Mouse (Mus musculus) brain, embryonic 18.5 days (tissue): Measurements from ENCODE around the gene Tomm40.

Experiments used
- DNase-seq: peaks from one replicate; pipeline ENCODE4 v3.0.0-alpha.2; 2012; ENCODE audit warnings: low read depth, low spot score

Gene Tomm40

DNA sequence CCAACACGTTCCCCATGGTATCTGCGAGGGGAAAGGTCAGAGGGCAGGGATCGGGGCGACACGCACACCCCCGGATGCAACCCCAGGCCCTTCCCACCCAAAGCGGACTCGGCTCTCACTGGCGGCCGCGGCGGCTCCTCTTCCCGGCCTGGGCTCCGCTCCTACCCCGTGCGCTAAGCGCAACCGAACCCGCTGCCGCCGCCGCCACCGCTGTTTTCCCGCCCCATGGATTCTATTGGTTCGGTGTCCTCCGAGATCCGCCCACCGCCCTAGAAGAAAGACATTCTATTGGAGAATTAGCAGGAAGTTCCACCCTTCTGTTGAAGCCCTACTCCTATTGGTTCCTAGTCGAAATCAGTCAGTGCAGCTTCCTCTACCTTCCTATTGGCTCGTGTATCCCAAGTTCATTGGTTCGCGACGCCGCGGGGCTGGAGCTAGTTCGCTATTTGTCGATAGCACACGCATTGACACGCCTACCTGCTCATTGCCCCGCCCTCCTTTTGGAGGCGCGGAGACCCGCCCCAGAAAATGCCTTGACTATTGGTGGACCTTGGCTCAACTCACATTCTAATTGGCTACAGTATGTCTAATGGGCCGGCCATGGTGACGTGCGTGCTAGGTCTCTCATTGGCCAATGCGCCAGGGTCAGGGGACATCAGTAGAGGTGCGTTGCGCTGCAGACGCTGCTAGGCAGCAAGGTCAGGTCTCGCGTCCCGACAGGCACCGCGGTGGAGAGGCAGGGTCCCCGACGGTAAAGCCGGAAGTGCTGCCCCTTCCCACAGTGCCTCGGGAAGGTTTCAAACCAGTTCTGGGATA lies at the start of gene Tomm40:
Gene Tomm40, minus strand, starts transcription at position 200 of the 816 bp plus-strand sequence.
- DNase-seq: peak; percentile 100

DNA sequence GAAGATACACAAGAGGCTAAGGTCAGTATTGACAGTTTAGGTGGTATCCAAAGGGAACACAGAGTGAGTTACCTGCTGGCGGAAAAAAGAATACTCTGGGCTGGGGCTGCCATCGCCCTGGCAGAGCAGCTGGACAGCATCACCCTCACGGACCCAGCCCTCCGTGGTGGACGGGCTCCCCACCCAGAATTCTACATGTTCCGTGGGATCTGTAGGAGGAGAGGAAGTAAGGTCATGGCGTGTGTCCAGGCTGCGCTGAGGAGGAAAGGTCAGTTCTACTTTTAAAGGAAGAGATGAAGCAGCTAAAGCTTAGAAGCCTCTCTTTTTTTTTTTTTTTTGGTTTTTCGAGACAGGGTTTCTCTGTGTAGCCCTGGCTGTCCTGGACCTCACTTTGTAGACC lies 49.3 kb upstream of the Tomm40 start:
- DNase-seq: no peak

DNA sequence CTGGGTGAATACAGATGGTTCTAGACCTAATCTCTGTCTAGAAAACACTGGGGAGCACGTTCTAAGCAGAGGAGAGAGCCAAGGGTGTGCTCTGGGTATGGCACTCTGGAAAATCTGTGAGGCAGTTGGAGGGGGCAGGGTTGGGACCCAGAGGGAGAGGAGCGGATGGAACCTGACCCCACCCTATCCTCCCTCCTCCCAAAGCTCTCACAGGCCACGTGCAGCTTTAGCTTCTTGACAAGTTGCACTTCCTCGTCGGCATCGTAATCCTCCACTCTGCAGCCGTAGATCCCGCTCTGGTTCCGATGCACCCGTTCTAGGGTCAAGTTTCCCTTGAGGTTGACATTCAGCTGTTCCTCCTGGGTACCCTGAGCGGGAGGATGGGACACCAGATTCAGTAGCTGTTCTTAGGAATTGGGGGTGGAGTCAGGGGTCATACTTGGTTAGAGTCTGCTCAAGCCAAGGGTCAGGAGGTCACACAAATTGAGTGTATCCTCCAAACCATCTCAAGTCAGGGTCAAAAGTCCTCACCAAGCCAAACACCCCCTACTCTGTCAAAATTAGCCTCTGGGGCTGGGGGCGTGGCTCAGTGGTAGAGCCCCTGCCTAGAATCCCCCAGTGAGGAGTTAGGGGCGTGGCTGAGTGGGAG lies 48.7 kb upstream of the Tomm40 start:
- no peak for DNase-seq

DNA sequence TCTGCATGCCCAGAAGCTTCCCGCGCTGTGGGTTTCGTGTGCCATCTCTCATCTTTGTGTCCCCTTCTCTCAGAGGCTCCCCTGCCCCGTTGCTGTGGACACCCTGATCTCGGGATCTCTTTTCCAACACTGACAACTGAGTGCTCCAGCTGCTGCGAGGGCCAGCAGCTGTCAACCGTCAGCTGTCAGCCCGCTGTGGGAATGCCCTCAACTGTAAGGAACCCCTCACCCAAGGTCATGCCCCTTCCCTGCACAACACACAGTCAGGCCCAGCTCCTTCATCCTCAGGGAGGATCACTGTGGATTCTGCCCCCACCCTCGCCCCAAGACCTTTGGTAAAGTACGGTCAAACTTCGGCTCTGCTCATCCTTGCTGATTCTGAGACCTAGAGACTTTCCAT lies 47.0 kb upstream of the Tomm40 start:
- no peak for DNase-seq

DNA sequence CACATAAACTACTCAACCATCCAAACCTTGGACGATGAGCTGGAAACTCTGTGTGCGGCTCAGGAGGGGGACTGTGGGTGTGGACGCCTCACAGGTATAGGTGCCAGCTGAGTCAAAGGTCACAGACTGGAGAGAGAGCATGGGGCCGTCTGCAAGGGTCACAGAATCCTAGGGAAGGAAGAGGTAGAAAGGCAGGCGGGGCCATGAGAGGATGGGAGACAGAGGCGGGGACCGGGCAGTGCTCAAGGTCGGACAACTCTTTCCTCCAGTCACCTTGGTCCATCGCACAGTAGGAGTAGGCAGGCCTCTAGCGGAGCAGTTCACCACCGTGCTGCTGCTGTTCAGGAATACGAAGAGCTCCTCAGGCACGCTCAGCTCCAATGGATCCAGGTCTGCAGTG lies 44.8 kb upstream of the Tomm40 start:
- DNase-seq: no peak

DNA sequence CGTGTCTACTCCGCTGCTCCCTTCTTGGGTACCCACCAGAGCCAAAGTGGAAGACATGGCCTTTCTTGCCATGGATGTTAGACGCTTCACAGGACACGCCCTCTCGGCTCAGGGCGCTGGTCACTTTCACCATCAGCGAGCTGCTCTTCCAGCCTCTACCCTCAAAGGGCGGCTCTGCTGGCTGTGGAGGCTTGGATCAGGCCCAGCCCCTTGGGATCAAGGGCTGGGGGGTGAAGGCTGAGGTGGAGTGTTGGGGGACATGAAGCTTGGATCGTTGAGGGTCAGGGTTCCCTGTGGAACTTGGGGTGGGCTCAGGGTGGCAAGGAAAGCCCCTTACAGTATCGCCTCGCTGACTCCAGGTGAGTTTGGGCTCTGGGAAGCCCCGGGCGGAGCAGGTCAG lies 43.4 kb upstream of the Tomm40 start:
- no peak for DNase-seq

DNA sequence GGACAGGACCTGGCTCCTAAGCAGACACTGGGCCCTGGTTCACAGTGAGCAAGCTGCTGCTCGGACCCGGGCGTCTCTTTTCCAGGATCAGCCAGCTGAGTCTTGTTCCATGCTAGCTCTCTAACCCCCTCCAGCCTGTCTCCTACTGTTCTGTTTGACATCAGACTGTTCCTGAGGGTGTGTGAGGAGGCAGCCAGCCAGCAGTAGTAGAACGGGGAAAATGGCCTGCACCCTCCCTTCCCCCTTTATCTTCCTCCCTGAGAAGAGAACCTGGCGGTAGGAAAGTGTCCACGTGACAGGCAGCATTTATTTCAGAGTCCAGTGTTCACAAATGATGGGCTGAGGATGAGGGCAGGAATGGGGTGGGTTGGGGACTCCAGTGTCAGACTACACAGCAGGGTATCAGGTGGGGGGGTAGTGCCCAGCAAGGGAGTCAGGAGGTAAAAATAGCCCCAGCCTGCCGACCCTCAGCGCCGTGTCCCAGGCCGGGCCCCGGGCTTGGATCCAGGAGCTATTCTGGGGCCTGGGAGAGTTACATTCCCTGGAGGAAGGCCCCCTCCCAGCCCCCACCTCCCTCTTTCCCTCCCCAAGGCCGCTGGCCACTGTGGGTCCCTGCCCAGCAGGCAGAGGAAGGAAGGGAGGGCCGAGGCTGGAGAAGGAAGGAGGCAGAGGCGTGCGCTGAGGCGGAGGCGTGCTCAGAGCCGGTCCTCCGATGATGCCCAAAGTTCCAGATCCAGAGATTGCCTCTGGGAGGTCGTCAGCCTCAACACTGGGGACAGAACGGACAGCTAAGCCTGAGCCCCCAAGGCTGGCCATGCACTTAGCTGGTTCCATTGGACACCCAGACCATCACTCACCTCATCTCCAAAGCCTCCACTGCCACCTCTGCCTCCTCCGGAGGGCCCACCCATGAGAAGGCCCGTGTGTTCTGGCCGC lies 40.9 kb upstream of the Tomm40 start:
- no peak for DNase-seq

DNA sequence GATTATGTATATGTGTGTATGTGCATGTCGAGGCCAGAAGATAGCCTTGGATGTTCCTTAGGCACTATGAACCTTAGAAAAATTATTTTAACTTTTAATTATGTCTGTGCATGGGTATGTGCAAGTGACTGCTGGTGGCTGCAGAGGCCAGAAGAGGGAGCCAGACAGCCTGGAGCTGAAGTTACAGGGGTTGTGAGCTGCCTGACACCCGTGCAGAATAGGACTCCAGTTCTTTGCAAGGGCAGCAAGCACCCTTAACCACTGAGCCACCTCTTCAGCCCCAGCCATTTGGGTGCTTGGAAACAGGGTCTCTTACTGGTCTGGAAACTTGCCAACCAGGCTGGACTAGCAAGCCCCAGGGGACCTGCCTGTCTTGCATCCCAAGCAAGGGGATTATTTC lies 39.8 kb upstream of the Tomm40 start:
- no peak for DNase-seq

DNA sequence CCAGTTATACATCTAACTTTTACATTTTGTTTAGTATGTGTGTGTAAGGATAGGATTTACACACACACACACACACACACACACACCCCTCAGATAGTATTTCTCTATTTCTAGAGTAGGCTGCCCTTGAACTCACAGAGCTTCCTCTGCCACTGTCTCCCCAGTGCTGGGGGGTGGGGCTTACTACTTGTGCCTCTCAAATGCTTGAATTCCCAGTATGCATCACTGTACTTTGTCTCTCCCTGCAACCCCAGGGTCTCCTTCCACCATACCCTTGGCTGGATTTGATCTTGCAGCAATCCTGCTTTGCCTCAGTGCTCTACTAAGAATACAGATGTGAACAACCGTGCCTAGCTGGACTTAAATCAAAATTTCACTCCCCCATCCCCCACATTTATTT lies 38.8 kb upstream of the Tomm40 start:
- no peak for DNase-seq

DNA sequence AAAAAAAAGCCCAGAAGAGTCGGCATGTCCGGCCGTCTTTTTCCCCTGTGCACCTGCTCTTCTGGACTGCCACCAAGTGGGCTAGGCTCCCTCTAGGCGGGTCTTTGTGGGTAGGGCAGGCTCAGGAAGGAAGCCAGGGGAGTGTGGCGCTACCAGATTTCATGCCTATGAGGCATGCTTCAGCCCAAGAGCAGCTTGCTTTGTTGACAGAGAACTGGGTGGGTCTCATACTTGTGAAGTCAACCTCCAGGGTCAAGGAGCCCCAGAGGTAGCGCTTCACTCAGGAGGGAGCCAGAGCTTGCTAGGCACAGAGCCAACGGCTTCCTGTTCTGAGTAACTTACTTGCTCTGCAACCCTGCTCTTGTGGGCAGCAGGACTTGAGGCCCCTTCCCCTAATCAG lies 38.3 kb upstream of the Tomm40 start:
- DNase-seq: no peak

DNA sequence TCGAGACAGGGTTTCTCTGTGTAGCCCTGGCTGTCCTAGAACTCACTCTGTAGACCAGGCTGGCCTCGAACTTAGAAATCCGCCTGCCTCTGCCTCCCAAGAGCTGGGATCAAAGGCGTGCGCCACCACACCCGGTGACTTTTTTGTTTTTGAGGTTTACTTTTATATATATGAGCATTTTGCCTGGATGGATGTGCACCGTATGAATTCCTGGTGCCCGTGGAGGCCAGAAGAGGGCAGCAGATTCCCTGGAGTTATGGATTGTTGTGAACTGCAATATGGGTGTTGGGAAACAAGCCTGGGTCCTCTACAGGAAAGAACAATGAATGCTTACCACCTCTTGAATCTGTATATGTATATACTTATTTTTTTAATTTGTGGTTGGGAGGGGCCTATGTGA lies 37.4 kb upstream of the Tomm40 start:
- no peak for DNase-seq

DNA sequence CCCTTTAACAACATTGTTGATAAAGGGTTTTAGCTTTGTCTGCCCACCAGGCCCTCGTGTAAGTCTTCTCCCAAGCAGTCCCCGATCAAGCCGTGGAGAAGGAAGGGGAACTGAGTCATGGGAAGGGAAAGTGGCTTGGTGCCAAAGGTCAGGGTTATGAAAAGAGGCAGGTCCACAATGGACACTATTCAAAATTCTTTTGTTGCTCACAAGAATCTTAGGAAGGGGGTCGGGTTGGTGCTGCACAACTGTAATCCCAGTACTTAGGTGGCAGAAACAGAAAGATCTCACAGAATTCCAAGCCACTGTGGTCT lies 35.8 kb upstream of the Tomm40 start:
- no peak for DNase-seq

DNA sequence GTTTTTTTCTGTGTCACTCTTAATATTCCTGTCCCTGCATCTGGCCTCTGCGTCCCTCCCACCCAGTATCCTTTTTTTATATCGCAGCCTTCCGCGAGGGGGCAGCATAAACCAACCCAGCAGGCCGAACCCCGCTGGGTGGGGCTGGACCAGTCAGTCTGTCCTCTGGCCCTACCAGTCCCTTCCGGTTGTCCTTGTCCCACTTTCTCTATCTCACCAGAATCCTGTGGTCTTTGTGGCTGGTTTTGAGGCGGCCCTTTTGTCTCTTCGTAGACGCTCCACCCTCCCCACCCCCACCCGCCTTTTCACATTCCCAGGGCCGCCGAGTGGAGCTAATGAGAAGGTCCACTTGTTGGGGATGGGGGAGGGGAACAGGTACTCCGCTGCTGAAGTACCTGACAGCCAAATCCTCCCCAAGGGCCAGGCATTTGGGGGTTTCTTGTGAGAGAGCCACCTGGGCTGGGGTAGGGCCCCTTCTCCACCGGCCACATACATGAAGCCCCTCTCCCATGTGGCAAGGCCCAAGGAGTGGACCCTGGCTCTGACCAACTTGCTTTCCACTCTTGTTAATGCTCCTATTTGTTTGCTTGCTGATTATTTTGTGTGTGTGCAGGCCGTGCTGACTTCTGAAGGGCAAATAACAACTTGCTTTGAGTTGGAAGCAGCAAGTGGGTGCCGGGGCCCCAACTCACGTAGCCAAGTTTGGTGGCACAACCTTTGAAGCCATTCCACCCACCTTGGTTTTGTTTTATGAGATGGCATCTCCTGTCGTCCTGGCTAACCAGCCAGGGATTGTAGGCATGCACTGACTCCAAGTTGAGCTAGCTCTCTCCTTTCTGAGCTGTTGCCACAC lies 35.2 kb upstream of the Tomm40 start, which contains the start of gene Nectin2:
Gene Nectin2, minus strand, starts transcription at position 267 of the 853 bp plus-strand sequence.
- peak; percentile 65 for DNase-seq

DNA sequence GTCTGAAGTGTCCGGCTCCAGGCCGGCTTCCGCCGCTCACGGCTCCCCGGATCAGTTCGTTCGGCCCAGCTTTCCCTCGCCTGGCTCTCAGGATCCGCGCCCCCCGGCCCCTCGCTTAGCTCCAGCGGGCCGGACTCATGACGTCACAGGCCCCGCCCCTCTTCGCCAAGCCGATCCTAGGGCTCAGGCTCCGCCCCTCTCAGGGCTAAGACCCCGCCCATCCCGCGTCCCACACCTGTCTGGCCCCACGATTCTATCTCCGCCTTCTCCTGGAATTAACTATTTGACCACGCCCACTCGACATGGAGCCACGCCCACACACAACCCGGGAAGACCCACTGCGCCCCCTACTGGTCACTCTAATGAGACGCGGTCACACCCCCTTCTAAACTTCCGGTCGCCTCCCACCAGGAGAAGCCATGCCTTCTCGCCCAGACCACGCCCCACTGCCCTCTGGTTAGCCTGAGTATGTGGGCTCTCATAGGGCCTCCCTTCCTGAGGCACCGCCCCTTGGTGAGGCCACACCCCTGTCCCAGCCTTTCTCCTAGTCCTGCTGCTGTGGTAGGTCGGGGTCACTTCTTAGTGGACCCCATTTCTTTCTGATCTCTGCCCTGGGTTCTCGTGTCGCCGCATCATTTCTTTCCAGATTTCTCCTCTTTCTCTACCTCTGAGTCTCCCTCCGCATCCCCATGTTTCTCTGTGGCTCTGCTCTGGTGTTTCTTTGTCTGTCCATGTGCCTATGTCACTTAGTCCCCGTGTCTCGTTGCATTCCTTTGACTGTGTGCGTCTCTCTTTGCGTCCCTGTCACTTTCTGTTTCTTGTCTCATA lies 34.4 kb upstream of the Tomm40 start:
- DNase-seq: peak; percentile 91

DNA sequence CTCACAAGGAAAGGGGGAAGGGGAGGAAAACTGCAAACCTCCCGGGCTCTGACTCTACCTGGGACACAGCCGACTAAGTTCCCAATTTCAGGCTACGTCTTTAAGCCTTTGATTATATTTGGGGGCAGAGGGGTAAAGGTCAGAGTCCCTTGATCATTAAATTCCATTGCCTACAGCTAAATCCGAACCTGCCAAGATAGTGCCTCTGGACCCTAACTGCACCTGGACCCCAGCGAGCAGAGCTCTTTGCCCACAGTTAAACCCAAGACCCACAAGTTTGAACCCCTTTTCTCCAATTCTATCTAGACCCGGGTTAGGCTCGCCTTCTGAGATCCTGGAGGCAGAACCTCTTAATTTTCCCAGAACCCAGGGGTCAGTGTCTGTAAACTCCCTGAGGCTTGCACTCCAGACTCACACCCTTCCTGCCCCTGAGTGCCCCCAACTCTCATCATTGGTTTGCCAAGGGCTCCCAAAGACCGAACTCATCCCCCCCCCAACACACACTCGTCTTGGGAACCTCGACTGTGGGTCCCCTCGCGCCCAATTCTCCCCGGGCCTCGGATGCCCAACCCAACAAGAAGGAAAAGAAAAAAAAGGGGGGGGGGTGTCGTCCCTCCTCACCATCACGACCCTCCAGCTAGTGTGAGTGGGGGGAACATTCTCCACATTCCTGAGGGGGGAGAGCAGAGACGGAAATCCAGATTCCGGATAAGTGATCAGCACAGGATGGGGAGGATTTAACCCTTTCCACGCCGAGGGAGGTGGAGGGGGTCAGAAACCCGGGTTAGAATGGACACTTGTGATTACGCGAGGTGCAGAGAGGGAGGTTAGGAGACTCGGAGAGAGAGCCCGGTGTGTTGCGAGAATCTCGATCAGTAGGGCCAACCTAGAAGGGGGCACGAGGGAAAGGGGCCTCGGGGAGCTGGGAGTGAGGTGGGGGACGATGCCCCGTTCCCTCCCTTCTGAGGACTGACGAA lies 33.3 kb upstream of the Tomm40 start:
- no peak for DNase-seq

DNA sequence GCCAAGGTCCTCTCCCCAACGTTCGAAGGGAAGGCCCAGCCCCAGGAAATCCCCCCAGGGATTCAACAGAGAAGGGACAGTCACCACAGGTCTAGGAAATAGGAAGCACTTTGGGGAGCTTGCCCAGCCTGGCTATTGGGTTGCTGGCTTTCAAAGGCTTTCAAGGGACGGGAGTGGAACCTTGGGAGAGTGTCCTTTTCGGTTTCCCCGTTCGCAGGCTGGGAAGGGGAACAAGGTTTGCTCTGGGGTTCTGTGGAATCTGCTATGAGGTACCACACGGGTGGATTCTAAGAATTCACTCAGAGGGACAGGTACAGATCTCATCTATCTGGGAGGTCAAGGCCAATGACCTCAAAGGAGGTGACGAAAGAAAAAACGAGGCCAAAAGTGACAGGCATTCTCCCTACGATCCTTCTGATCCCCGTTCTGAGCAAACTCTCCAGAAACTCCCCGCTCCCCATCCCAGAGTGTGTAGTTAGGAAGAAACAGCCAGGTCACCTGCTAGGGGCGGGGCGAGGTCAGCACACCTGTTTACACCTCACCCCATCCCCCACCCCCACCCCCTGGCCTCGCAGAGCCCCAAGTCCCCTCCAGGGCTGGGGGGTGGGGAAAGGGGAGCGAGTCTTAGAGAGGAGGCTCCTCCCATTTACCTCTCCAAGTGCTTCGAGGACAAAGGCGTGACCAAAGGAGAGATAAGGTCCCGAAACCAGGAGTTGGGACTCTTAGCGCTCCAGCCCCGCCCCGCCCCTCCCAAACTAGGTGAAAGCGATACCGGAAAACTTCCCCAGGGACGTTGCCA lies 32.4 kb upstream of the Tomm40 start:
- no peak for DNase-seq

DNA sequence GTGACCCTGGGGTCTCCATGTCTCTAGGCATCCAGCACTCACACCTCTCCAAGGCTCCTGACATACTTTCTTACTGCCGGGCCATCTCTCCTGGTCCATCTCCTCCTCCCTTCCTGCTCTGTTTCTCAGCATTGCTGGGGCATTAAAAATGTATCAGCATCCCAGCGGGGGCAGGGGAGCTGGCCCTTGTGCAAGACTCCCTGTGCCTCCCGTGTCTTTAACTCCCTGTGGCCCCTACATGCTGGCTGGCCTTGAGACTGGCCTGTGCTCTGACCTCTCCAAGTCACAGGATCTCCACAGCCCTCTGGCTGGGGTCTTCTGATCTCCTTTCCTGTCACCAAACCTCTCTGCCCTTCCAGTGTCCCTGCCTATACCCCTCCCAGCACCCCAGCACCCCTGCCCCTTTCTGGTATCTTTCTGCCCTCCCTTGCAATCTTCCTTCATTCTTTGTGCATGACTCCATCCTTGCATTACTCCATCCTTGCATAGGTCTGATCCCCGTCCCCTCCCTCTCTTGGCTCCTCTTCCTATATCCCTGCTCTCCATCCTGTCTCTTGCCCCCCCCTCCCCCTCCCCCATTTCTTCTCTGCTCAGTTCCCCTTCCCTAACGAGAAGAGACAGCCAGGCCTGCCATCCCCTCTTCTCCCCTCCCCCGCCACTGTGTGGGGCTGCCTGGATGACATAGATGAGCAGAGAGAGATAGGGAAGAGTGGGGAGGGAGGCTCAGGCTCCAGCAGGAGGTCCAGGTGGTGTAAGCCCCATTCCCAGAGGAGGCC lies 31.4 kb upstream of the Tomm40 start:
- no peak for DNase-seq

DNA sequence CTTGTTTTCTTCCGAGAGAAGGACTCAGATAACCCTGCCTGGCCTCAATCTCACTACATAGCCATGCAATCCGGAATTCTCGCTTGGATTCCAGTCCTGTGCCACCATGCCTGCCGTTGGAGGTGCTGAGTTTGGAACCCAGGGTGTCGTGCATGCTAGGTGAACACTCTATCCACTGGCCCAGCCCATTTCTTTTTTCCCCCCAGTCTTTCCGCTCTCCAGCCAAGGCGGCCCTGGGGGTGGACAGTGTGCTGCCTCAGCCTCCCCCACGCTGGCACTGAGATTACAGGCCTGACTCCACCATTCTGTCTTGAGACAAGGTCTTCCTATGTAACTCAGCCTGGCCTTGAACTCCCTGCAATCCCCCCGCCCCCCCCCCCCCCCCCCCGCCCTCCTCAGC lies 30.7 kb upstream of the Tomm40 start:
- no peak for DNase-seq
